23 mouse cellular contexts compared by ENCODE assay signal in genomic region chr8:80749091-80749490, GRCm38 (mm10).
"Had no signal": no experiment of that assay in that cellular context is flagged by ENCODE, and none has a peak within 500 bp of the region (broad histone marks: within the 10 kb centered on the region; RNA-seq: fewer than 3 reads in every experiment).

No protein-coding gene starts in this region.

- DNase-seq: kidney, adult 2 months; kidney, postnatal 25 days; layer of hippocampus, postnatal 36 days; lung, adult 2 months; lung, postnatal 14 days; lung, postnatal 4 days; right cerebral cortex, adult 18-20 months; right cerebral cortex, postnatal 14 days; right cerebral cortex, postnatal 4 days; spleen, adult 18-20 months; thymus, postnatal 25 days had no signal

- H3K4me2 ChIP-seq: limb, embryonic 13.5 days; liver, embryonic 15.5 days; midbrain, embryonic 15.5 days; neural tube, embryonic 12.5 days; neural tube, embryonic 15.5 days; stomach, embryonic 15.5 days had no signal

- H3K9me3 ChIP-seq: limb, embryonic 10.5 days; limb, embryonic 13.5 days; liver, embryonic 15.5 days; megakaryocyte, embryonic 14.5 days; midbrain, embryonic 10.5 days; midbrain, embryonic 15.5 days; neural tube, embryonic 12.5 days; neural tube, embryonic 15.5 days; stomach, embryonic 15.5 days had no signal

- H3K27me3 ChIP-seq: limb, embryonic 13.5 days; liver, embryonic 15.5 days; megakaryocyte, embryonic 14.5 days; midbrain, embryonic 15.5 days; neural tube, embryonic 12.5 days; neural tube, embryonic 15.5 days; stomach, embryonic 15.5 days had no signal

- H3K36me3 ChIP-seq: limb, embryonic 10.5 days; limb, embryonic 13.5 days; liver, embryonic 15.5 days; midbrain, embryonic 10.5 days; midbrain, embryonic 15.5 days; neural tube, embryonic 12.5 days; neural tube, embryonic 15.5 days; stomach, embryonic 15.5 days had no signal

- H3K9ac ChIP-seq: limb, embryonic 13.5 days; liver, embryonic 15.5 days; midbrain, embryonic 15.5 days; neural tube, embryonic 12.5 days; neural tube, embryonic 15.5 days; stomach, embryonic 15.5 days had no signal

- H3K27ac ChIP-seq: kidney, postnatal 0 days; left cerebral cortex, adult 2 months; limb, embryonic 10.5 days; limb, embryonic 13.5 days; liver, embryonic 15.5 days; midbrain, embryonic 10.5 days; midbrain, embryonic 15.5 days; neural tube, embryonic 12.5 days; neural tube, embryonic 15.5 days; stomach, embryonic 15.5 days had no signal

- ATAC-seq: intestine, postnatal 0 days; midbrain, embryonic 15.5 days had no signal

- H3K4me1 ChIP-seq: limb, embryonic 10.5 days; limb, embryonic 13.5 days; liver, embryonic 15.5 days; midbrain, embryonic 10.5 days; midbrain, embryonic 15.5 days; neural tube, embryonic 12.5 days; neural tube, embryonic 15.5 days; stomach, embryonic 15.5 days had no signal

- H3K4me3 ChIP-seq: left cerebral cortex, adult 2 months; limb, embryonic 10.5 days; limb, embryonic 13.5 days; liver, embryonic 15.5 days; megakaryocyte, embryonic 14.5 days; midbrain, embryonic 10.5 days; midbrain, embryonic 15.5 days; neural tube, embryonic 12.5 days; neural tube, embryonic 15.5 days; stomach, embryonic 15.5 days had no signal
